Mouse (Mus musculus) embryo, embryonic 10.5 days (tissue): ENCODE measurements at regions not wholly inside any gene's neighbourhood (a gene's known extent, or its start where the extent isn't known, plus 50 kb on each side); places are given as distances from the start of the nearest gene placed in this dataset.
"Not testable (repeated sequence)": the region's sequence is repeated elsewhere in the genome, so short reads cannot be mapped to it uniquely, and the experiment has no call there.

Experiments used
- DNase-seq: peaks from one replicate; pipeline ENCODE4 v3.0.0-alpha.2; 2015; ENCODE audit warnings: low spot score

- no peak for DNase-seq
Measured at GRCm38 (mm10) chr14:83861736-83862135, 581.6 kb upstream of the Pcdh17 start.

- DNase-seq = no peak
Measured at GRCm38 (mm10) chr14:83862653-83863052, 580.7 kb upstream of the Pcdh17 start.

- DNase-seq = no peak
Measured at GRCm38 (mm10) chr14:83886393-83886792, 557.0 kb upstream of the Pcdh17 start.

- not testable (repeated sequence) for DNase-seq
Measured at GRCm38 (mm10) chr14:83900711-83901110, 542.7 kb upstream of the Pcdh17 start.

- no peak for DNase-seq
Measured at GRCm38 (mm10) chr14:83943101-83943500, 500.3 kb upstream of the Pcdh17 start.

- DNase-seq = peak; percentile 54
Measured at GRCm38 (mm10) chr14:83944176-83944575, 499.2 kb upstream of the Pcdh17 start.

- no peak for DNase-seq
Measured at GRCm38 (mm10) chr14:83949696-83950095, 493.7 kb upstream of the Pcdh17 start.

- no peak for DNase-seq
Measured at GRCm38 (mm10) chr14:83959111-83959510, 484.3 kb upstream of the Pcdh17 start.

- no peak for DNase-seq
Measured at GRCm38 (mm10) chr14:83983566-83983965, 459.8 kb upstream of the Pcdh17 start.
